Mouse (Mus musculus) lung, adult 2 months (tissue): ENCODE measurements around the gene Ms4a7.

Source experiments
- CTCF ChIP-seq: fragments of 200-500 bp; IDR thresholded peaks from 2 replicates; pipeline ENCODE4 v1.5.1; 2011; ENCODE audit warnings: mild to moderate bottlenecking, low read length, control low read depth; ENCODE audit not compliant: insufficient read depth
- POLR2A ChIP-seq: fragments of 200-500 bp; IDR thresholded peaks from 2 replicates; pipeline ENCODE4 v1.6.1; 2011; ENCODE audit warnings: low read depth, mild to moderate bottlenecking, control low read depth, low read length, borderline replicate concordance; ENCODE audit errors: extremely low read depth

DNA sequence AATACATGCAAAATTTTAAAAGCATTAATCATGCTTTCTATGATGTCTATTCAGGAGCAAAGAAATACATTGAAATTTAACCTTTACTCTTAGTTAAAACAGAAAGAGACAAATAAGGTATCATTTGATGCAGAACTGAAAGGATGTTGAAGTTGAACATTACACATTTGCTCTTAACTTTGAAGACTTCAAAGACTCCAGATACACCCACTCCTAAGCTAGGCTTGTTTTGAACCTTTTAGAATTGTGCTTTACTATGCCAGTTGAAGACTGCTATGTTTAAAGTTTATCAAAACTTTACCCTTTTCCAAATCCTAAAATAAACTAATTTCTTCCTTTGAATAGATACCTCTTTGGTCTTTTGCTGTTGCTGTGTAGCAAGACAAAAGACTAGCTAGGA lies 35.2 kb upstream of the Ms4a7 start:
- no peak for TF ChIP-seq CTCF
- no peak for TF ChIP-seq POLR2A
